Mouse (Mus musculus): ENCODE data around the gene H2al2a. TPM values are rescaled to one million over a fixed set of nuclear protein-coding genes. Genes with fewer than 3 reads are reported as not detected.

Gene H2al2a
- polyA plus RNA-seq, 1 experiment = not detected

GRCm38 (mm10) chr2:18034371-18035250, 37.9 kb upstream of the H2al2a start:
- Histone ChIP-seq H3K4me1 (ENCODE audit: control insufficient read depth, insufficient read depth, low read length) (no peaks in the 10 kb centered on the region), H3K27ac (ENCODE audit: insufficient read depth, low read length) (no peak overlapping the region)
- TF ChIP-seq EP300 (IDR thresholded peaks at IDR 0.05; ENCODE audit: insufficient read depth, low read depth, low read length) = no peak
- no peak for TF ChIP-seq CTCF (IDR thresholded peaks at IDR 0.05; ENCODE audit: low read depth, low read length)
- TF ChIP-seq POLR2A (IDR thresholded peaks at IDR 0.05; ENCODE audit: insufficient read depth, low read length) = no peak

GRCm38 (mm10) chr2:18033166-18034108, 36.7 kb upstream of the H2al2a start:
- peaks cover 12% of the 10 kb centered on the region for H3K27me3 ChIP-seq (ENCODE audit: control insufficient read depth, insufficient read depth, low read length, poor library complexity, severe bottlenecking)
- H3K9me3 ChIP-seq (replicated peaks; ENCODE audit: control insufficient read depth, insufficient read depth, low read length, poor library complexity, severe bottlenecking) = no peaks in the 10 kb centered on the region
- no peak overlapping the region for H3K27ac ChIP-seq (ENCODE audit: insufficient read depth, low read length)
- TF ChIP-seq EP300 (IDR thresholded peaks at IDR 0.05; ENCODE audit: insufficient read depth, low read depth, low read length) (no peak), POLR2A (IDR thresholded peaks at IDR 0.05; ENCODE audit: insufficient read depth, low read length) (no peak), CTCF (IDR thresholded peaks at IDR 0.05; ENCODE audit: low read depth, low read length) (no peak)
- no peaks in the 10 kb centered on the region for H3K4me1 ChIP-seq (ENCODE audit: control insufficient read depth, insufficient read depth, low read length)
- H3K4me3 ChIP-seq (ENCODE audit: low read depth, low read length) = no peak overlapping the region
- H3K9ac ChIP-seq (ENCODE audit: low read depth, poor library complexity, severe bottlenecking) = no peak overlapping the region
- H3K36me3 ChIP-seq (ENCODE audit: control insufficient read depth, insufficient read depth, low read length, poor library complexity, severe bottlenecking) = no peaks in the 10 kb centered on the region

More at GRCm38 (mm10) chr2:18034371-18035250, 37.9 kb upstream of the H2al2a start:
- no peaks in the 10 kb centered on the region for H3K36me3 ChIP-seq (ENCODE audit: control insufficient read depth, insufficient read depth, low read length, poor library complexity, severe bottlenecking)
- H3K4me3 ChIP-seq (ENCODE audit: low read depth, low read length) = no peak overlapping the region
- H3K9ac ChIP-seq (ENCODE audit: low read depth, poor library complexity, severe bottlenecking) = no peak overlapping the region
- H3K27me3 ChIP-seq (ENCODE audit: control insufficient read depth, insufficient read depth, low read length, poor library complexity, severe bottlenecking) = peaks cover 19% of the 10 kb centered on the region
- no peaks in the 10 kb centered on the region for H3K9me3 ChIP-seq (replicated peaks; ENCODE audit: control insufficient read depth, insufficient read depth, low read length, poor library complexity, severe bottlenecking)

DNA sequence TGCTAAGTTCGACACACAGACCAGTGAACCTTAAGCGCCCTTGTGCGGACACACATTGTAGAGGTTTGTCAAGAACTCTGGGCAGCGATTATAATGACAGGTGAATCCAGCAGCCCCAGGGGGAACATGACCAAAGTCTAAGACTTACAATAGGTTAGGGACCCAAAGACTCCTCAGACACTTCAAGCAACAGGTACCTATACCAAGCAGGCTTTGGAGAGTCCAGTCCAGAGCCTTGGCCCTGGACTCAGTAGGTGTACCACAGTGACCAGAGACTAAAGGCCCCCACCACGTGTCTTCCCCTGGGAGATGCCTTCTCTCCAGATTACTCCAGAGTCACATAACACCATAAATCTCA, 35.8 kb upstream of the H2al2a start:
- no peak for TF ChIP-seq EP300 (IDR thresholded peaks at IDR 0.05; ENCODE audit: insufficient read depth, low read depth, low read length)
- TF ChIP-seq CTCF (IDR thresholded peaks at IDR 0.05; ENCODE audit: low read depth, low read length) = no peak
- no peak for TF ChIP-seq POLR2A (IDR thresholded peaks at IDR 0.05; ENCODE audit: insufficient read depth, low read length)
- peaks cover 9% of the 10 kb centered on the region for H3K27me3 ChIP-seq (ENCODE audit: control insufficient read depth, insufficient read depth, low read length, poor library complexity, severe bottlenecking)
- H3K27ac ChIP-seq (ENCODE audit: insufficient read depth, low read length) = no peak overlapping the region
- H3K9me3 ChIP-seq (replicated peaks; ENCODE audit: control insufficient read depth, insufficient read depth, low read length, poor library complexity, severe bottlenecking) = no peaks in the 10 kb centered on the region
- no peak overlapping the region for H3K4me3 ChIP-seq (ENCODE audit: low read depth, low read length)
- H3K4me1 ChIP-seq (ENCODE audit: control insufficient read depth, insufficient read depth, low read length) = no peaks in the 10 kb centered on the region
- H3K36me3 ChIP-seq (ENCODE audit: control insufficient read depth, insufficient read depth, low read length, poor library complexity, severe bottlenecking) = no peaks in the 10 kb centered on the region
- H3K9ac ChIP-seq (ENCODE audit: low read depth, poor library complexity, severe bottlenecking) = no peak overlapping the region

GRCm38 (mm10) chr2:18031831-18032537, 35.2 kb upstream of the H2al2a start:
- Histone ChIP-seq H3K27me3 (ENCODE audit: control insufficient read depth, insufficient read depth, low read length, poor library complexity, severe bottlenecking) (peaks cover 6% of the 10 kb centered on the region; the same call in 1 of the 2 replicates), H3K36me3 (ENCODE audit: control insufficient read depth, insufficient read depth, low read length, poor library complexity, severe bottlenecking) (no peaks in the 10 kb centered on the region), H3K9ac (ENCODE audit: low read depth, poor library complexity, severe bottlenecking) (peak overlapping the region; percentile 44), H3K4me1 (ENCODE audit: control insufficient read depth, insufficient read depth, low read length) (no peaks in the 10 kb centered on the region), H3K4me3 (ENCODE audit: low read depth, low read length) (peak overlapping the region; percentile 69), H3K27ac (ENCODE audit: insufficient read depth, low read length) (no peak overlapping the region), H3K9me3 (replicated peaks; ENCODE audit: control insufficient read depth, insufficient read depth, low read length, poor library complexity, severe bottlenecking) (no peaks in the 10 kb centered on the region)
- TF ChIP-seq CTCF (IDR thresholded peaks at IDR 0.05; ENCODE audit: low read depth, low read length) (no peak), POLR2A (IDR thresholded peaks at IDR 0.05; ENCODE audit: insufficient read depth, low read length) (no peak), EP300 (IDR thresholded peaks at IDR 0.05; ENCODE audit: insufficient read depth, low read depth, low read length) (peak; percentile 24; the same call in 1 of the 2 replicates)

GRCm38 (mm10) chr2:18031271-18031821, 34.6 kb upstream of the H2al2a start:
- no peak overlapping the region for H3K27ac ChIP-seq (ENCODE audit: insufficient read depth, low read length)
- H3K36me3 ChIP-seq (ENCODE audit: control insufficient read depth, insufficient read depth, low read length, poor library complexity, severe bottlenecking) = no peaks in the 10 kb centered on the region
- no peaks in the 10 kb centered on the region for H3K9me3 ChIP-seq (replicated peaks; ENCODE audit: control insufficient read depth, insufficient read depth, low read length, poor library complexity, severe bottlenecking)
- H3K27me3 ChIP-seq (ENCODE audit: control insufficient read depth, insufficient read depth, low read length, poor library complexity, severe bottlenecking) = 0 out of 2 replicates have a peak, but pooled peaks cover 2% of the 10 kb centered on the region
- H3K4me1 ChIP-seq (ENCODE audit: control insufficient read depth, insufficient read depth, low read length) = no peaks in the 10 kb centered on the region
- TF ChIP-seq POLR2A (IDR thresholded peaks at IDR 0.05; ENCODE audit: insufficient read depth, low read length) (no peak), EP300 (IDR thresholded peaks at IDR 0.05; ENCODE audit: insufficient read depth, low read depth, low read length) (no peak), CTCF (IDR thresholded peaks at IDR 0.05; ENCODE audit: low read depth, low read length) (no peak)
- H3K9ac ChIP-seq (ENCODE audit: low read depth, poor library complexity, severe bottlenecking) = peak overlapping the region; percentile 44
- H3K4me3 ChIP-seq (ENCODE audit: low read depth, low read length) = peak overlapping the region; percentile 69

Data from ES-Bruce4 (cell line).